14 mouse cellular contexts compared by ENCODE assay signal in genomic region chr4:41368198-41368597, GRCm38 (mm10). TPM values are rescaled to one million over a fixed set of nuclear protein-coding genes. Genes with fewer than 3 reads are reported as not detected.
DNase-seq lines count a peak whose midpoint lies in the region; ATAC-seq and TF ChIP-seq lines count a peak whose summit lies in the region.
"Had no signal": no experiment of that assay in that cellular context is flagged by ENCODE, and none has a peak within 500 bp of the region (broad histone marks: within the 10 kb centered on the region; RNA-seq: fewer than 3 reads in every experiment).

No protein-coding gene starts in this region.

- DNase-seq in liver, result peak; percentile 35
- DNase-seq in liver, embryonic 11.5 days (ENCODE audit: low spot score), result no peak
- peak; percentile 41 for DNase-seq in liver, postnatal 0 days
- DNase-seq in frontal cortex, postnatal 14 days (ENCODE audit: low spot score in 2 of 2), result no peak
- no peak for DNase-seq in kidney, postnatal 36 days
- no peak for DNase-seq in left cerebral cortex, postnatal 4 days
- no peak for DNase-seq in urinary bladder, postnatal 36 days (ENCODE audit: low spot score in 2 of 2)
- DNase-seq: cerebellum, adult 18-20 months; gastrocnemius, adult 2 months; heart, postnatal 4 days; right cerebral cortex, adult 18-20 months had no signal

- H3K4me3 ChIP-seq in liver, embryonic 11.5 days (ENCODE audit: low read depth, low read length), result no peak overlapping the region
- no peak overlapping the region for H3K4me3 ChIP-seq in liver, postnatal 0 days (ENCODE audit: low read depth, low read length)
- H3K4me3 ChIP-seq: gastrocnemius, adult 2 months; lung, embryonic 15.5 days had no signal

- H3K9ac ChIP-seq in liver, embryonic 11.5 days (ENCODE audit: low read depth, low read length), result no peak overlapping the region
- H3K9ac ChIP-seq in liver, postnatal 0 days (replicated peaks), result no peak overlapping the region
- H3K9ac ChIP-seq: lung, embryonic 15.5 days had no signal

- ATAC-seq in liver, embryonic 11.5 days (replicated peaks; ENCODE audit: low FRiP score), result no peak
- ATAC-seq in common myeloid progenitor, adult 5-6 weeks (replicated peaks; ENCODE audit: low read depth, poor library complexity, severe bottlenecking), result peak; percentile 83
- peak; percentile 85 for ATAC-seq in liver, postnatal 0 days
- ATAC-seq: midbrain, embryonic 16.5 days had no signal

- H3K27me3 ChIP-seq in liver, embryonic 11.5 days (replicated peaks; ENCODE audit: control insufficient read depth, insufficient read depth, low read length), result no peaks in the 10 kb centered on the region
- H3K27me3 ChIP-seq in liver, postnatal 0 days (ENCODE audit: insufficient read depth, low read length), result no peaks in the 10 kb centered on the region
- H3K27me3 ChIP-seq: lung, embryonic 15.5 days had no signal

- WGBS in liver, embryonic 11.5 days, result 88% methylated on average over 4 of the region's 4 CpGs
- 69% methylated on average over 4 of the region's 4 CpGs for WGBS in liver, postnatal 0 days (ENCODE audit: insufficient replicate concordance)

- H3K36me3 ChIP-seq in liver, embryonic 11.5 days (ENCODE audit: control insufficient read depth, insufficient read depth, low read length), result peaks cover 4% of the 10 kb centered on the region
- H3K36me3 ChIP-seq in liver, postnatal 0 days (replicated peaks; ENCODE audit: insufficient read depth, low read length), result peaks cover 26% of the 10 kb centered on the region

- H3K9me3 ChIP-seq in liver, embryonic 11.5 days (ENCODE audit: control insufficient read depth, low read length), result no peaks in the 10 kb centered on the region
- no peaks in the 10 kb centered on the region for H3K9me3 ChIP-seq in liver, postnatal 0 days (ENCODE audit: low read length)
- H3K9me3 ChIP-seq: lung, embryonic 15.5 days had no signal

- peak; percentile 78 for TF ChIP-seq EP300 in liver, postnatal 0 days (IDR thresholded peaks at IDR 0.05; ENCODE audit: low read depth)

- no peaks in the 10 kb centered on the region for H3K4me1 ChIP-seq in liver, embryonic 11.5 days (replicated peaks; ENCODE audit: control insufficient read depth, insufficient read depth, low read length)
- peaks cover 9% of the 10 kb centered on the region for H3K4me1 ChIP-seq in liver, postnatal 0 days (ENCODE audit: insufficient read depth)
- H3K4me1 ChIP-seq: lung, embryonic 15.5 days had no signal

- no peak overlapping the region for H3K27ac ChIP-seq in liver, embryonic 11.5 days (ENCODE audit: low read depth, low read length)
- H3K27ac ChIP-seq in liver, postnatal 0 days (ENCODE audit: low read depth), result peak overlapping the region; percentile 31; the same call in 1 of the 2 replicates
- H3K27ac ChIP-seq: gastrocnemius, adult 2 months; lung, embryonic 15.5 days had no signal

- no peak for TF ChIP-seq CTCF in liver, postnatal 0 days (IDR thresholded peaks at IDR 0.05; ENCODE audit: low read depth)

- intact Hi-C loops in left cerebral cortex, postnatal 4 days (cut with DNase I), result no loop called here

- H3K4me2 ChIP-seq in liver, embryonic 11.5 days, result no peak overlapping the region
- H3K4me2 ChIP-seq in liver, postnatal 0 days (ENCODE audit: low read depth, low read length), result 0 out of 2 replicates have a peak overlapping the region, but pooled peaks have one; percentile 18
- H3K4me2 ChIP-seq: lung, embryonic 15.5 days had no signal

RNA-seq across cellular contexts. Expression of gene Ubap1, which starts 19.4 kb away (rescaled TPM):
- polyA plus RNA-seq in liver, embryonic 11.5 days (2014; fragmentation: Nextera tagmentation; extraction: Ambion mirVana), result 37.1 and 38.3 TPM in 2 replicates
- total RNA-seq in common myeloid progenitor, adult 5-6 weeks (2017), result 28.9 and 44.8 TPM in 2 replicates
- polyA plus RNA-seq in liver, postnatal 0 days (2015; fragmentation: Nextera tagmentation; extraction: Ambion mirVana), result 25.6 and 28.6 TPM in 2 replicates
- total RNA-seq in left cerebral cortex, postnatal 4 days (2021), result 10 to 100 TPM; 33.5 to 43.3 TPM

RNA-seq across cellular contexts. Expression of gene Dcaf12, which starts 53.5 kb away (rescaled TPM):
- 50.8 and 53.4 TPM in 2 replicates for polyA plus RNA-seq in liver, embryonic 11.5 days (2014; fragmentation: Nextera tagmentation; extraction: Ambion mirVana)
- 30.6 and 37.8 TPM in 2 replicates for total RNA-seq in common myeloid progenitor, adult 5-6 weeks (2017)
- polyA plus RNA-seq in liver, postnatal 0 days (2015; fragmentation: Nextera tagmentation; extraction: Ambion mirVana), result 35.8 and 39.6 TPM in 2 replicates
- 10 to 100 TPM; 56.7 to 57.5 TPM for total RNA-seq in left cerebral cortex, postnatal 4 days (2021)

Comparison
In these comparisons a context has a peak if more than half of its experiments do, and no peak if none do; other contexts are left out.
1. DNase-seq: peak in liver (single experiment) and liver, postnatal 0 days (single experiment); none in liver, embryonic 11.5 days (single experiment), frontal cortex, postnatal 14 days (0 of 2), kidney, postnatal 36 days (0 of 2), left cerebral cortex, postnatal 4 days (single experiment) and urinary bladder, postnatal 36 days (0 of 2).